Comparison of ENCODE assay signal across 8 mouse cellular contexts in the genomic region with DNA sequence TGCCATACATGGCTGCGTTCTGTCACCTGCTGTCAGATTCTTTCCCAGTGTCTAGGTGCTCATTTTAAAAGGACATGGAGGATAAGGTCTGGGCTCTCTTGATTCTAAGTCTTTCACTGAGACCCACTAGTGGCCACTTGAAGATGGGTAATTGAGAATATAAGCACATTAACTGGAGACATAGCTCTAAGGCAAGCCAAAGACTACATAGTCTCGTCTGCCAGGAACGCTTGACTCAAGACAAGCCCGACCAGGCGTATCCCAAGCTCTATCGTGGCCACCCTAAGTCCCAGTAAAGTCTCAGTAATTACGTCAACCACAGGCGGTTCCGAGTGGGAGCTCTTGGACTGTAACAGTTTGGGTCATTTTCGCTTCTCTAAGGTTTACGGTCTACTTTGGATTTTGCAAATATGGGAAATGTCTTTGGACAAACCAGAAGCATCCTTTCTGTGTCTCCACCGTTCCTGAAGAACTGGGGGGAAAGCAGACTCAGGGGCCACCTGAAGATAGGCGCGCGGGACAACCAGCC. TPM values are rescaled to one million over a fixed set of nuclear protein-coding genes. Genes with fewer than 3 reads are reported as not detected.
DNase-seq lines count a peak whose midpoint lies in the region; ATAC-seq and TF ChIP-seq lines count a peak whose summit lies in the region.
"Had no signal": no experiment of that assay in that cellular context is flagged by ENCODE, and none has a peak within 500 bp of the region (broad histone marks: within the 10 kb centered on the region; RNA-seq: fewer than 3 reads in every experiment).

No protein-coding gene starts in this region.

- H3K79me2 ChIP-seq in liver, adult 2 months (ENCODE audit: control insufficient read depth, insufficient read depth, low read length), result no peaks in the 10 kb centered on the region

- DNase-seq in 416B (ENCODE audit: low read depth), result peak; percentile 79
- peak; percentile 41 for DNase-seq in embryo, embryonic 11 days
- DNase-seq in heart, postnatal 14 days, result peak; percentile 28 to 37
- DNase-seq in liver, adult 2 months (ENCODE audit: extremely low read depth, low read depth, low spot score), result no peak
- no peak for DNase-seq in frontal cortex, postnatal 10 days (ENCODE audit: low spot score in 2 of 2)

- peak overlapping the region; percentile 57 for H3K4me2 ChIP-seq in neural tube, embryonic 14.5 days (ENCODE audit: low read depth, low read length)

- 14% methylated on average over 15 of the region's 15 CpGs for WGBS in liver, adult 2 months
- 8% methylated on average over 15 of the region's 15 CpGs for WGBS in neural tube, embryonic 14.5 days

- peaks cover 28% of the 10 kb centered on the region for H3K27me3 ChIP-seq in E14TG2a.4 (ENCODE audit: insufficient read depth, low read length)
- H3K27me3 ChIP-seq in liver, adult 2 months (ENCODE audit: control insufficient read depth, insufficient read depth, low read length), result no peaks in the 10 kb centered on the region
- H3K27me3 ChIP-seq in neural tube, embryonic 14.5 days (ENCODE audit: control insufficient read depth, insufficient read depth, low read length), result no peaks in the 10 kb centered on the region

- ATAC-seq in neural tube, embryonic 14.5 days (ENCODE audit: low read depth), result peak; percentile 35

- H3K9me3 ChIP-seq in E14TG2a.4 (ENCODE audit: low read length), result no peaks in the 10 kb centered on the region
- H3K9me3 ChIP-seq in neural tube, embryonic 14.5 days (ENCODE audit: control insufficient read depth, low read length), result no peaks in the 10 kb centered on the region

- no peak for TF ChIP-seq CTCF in E14TG2a.4 (conservative IDR thresholded peaks at IDR 0.05; ENCODE audit: low read length)
- TF ChIP-seq CTCF in liver, adult 2 months (IDR thresholded peaks at IDR 0.05; ENCODE audit: low read depth, low read length), result no peak

- intact Hi-C loops in heart, postnatal 14 days (cut with DNase I), result loop anchor here (5.0 kb wide), 1 partner anchor 39 kb away; no protein-coding TSS in a partner anchor

- no peak for TF ChIP-seq POLR2A in liver, adult 2 months (IDR thresholded peaks at IDR 0.05; ENCODE audit: extremely low read depth, insufficient read depth, low read length)

- peaks cover 20% of the 10 kb centered on the region for H3K4me1 ChIP-seq in E14TG2a.4 (replicated peaks; ENCODE audit: low read depth, low read length)
- H3K4me1 ChIP-seq in liver, adult 2 months (ENCODE audit: control insufficient read depth, insufficient read depth, low read length), result peaks cover 8% of the 10 kb centered on the region; the same call in 1 of the 2 replicates
- H3K4me1 ChIP-seq in neural tube, embryonic 14.5 days (ENCODE audit: control insufficient read depth, insufficient read depth, low read length), result peaks cover 10% of the 10 kb centered on the region; the same call in 1 of the 2 replicates

- H3K36me3 ChIP-seq in E14TG2a.4 (ENCODE audit: insufficient read depth, low read length), result no peaks in the 10 kb centered on the region
- H3K36me3 ChIP-seq in liver, adult 2 months (ENCODE audit: control insufficient read depth, insufficient read depth, low read length), result no peaks in the 10 kb centered on the region
- no peaks in the 10 kb centered on the region for H3K36me3 ChIP-seq in neural tube, embryonic 14.5 days (ENCODE audit: control insufficient read depth, insufficient read depth, low read length)

- H3K9ac ChIP-seq in liver, adult 2 months (ENCODE audit: low read depth, low read length), result peak overlapping the region; percentile 75
- peak overlapping the region; percentile 60 for H3K9ac ChIP-seq in neural tube, embryonic 14.5 days (replicated peaks; ENCODE audit: low read depth, low read length)

- H3K4me3 ChIP-seq in E14TG2a.4 (replicated peaks; ENCODE audit: low read length), result peak overlapping the region; percentile 81
- peak overlapping the region; percentile 64 for H3K4me3 ChIP-seq in liver, adult 2 months (ENCODE audit: insufficient read depth, low read depth, low read length)
- H3K4me3 ChIP-seq in neural tube, embryonic 14.5 days (ENCODE audit: low read depth, low read length), result peak overlapping the region; percentile 70

- no peak overlapping the region for H3K27ac ChIP-seq in liver, adult 2 months (replicated peaks; ENCODE audit: insufficient read depth, low read depth, low read length)
- H3K27ac ChIP-seq in neural tube, embryonic 14.5 days (ENCODE audit: low read depth, low read length), result peak overlapping the region; percentile 62; the same call in 1 of the 2 replicates

RNA-seq across cellular contexts. Expression of a gene that starts 0.9 kb away (rescaled TPM):
- 10 to 100 TPM; 17.2 to 18.1 TPM for total RNA-seq in heart, postnatal 14 days (2021)
- total RNA-seq in liver, adult 2 months (2014; rRNA removed), result 1.8 and 2.1 TPM in 2 replicates
- polyA plus RNA-seq in liver, adult 2 months (2012; rRNA removed), result 0.19 and 0.28 TPM in 2 replicates
- 17.6 and 24.8 TPM in 2 replicates for polyA plus RNA-seq in neural tube, embryonic 14.5 days (2014; fragmentation: Nextera tagmentation; extraction: Ambion mirVana)

RNA-seq across cellular contexts. Expression of a gene that starts 53.7 kb away (rescaled TPM):
- not detected for total RNA-seq in heart, postnatal 14 days (2021)
- not detected in 2 replicates for total RNA-seq in liver, adult 2 months (2014; rRNA removed)
- not detected in 2 replicates for polyA plus RNA-seq in liver, adult 2 months (2012; rRNA removed)
- polyA plus RNA-seq in neural tube, embryonic 14.5 days (2014; fragmentation: Nextera tagmentation; extraction: Ambion mirVana), result not detected in 2 replicates
- total RNA-seq: layer of hippocampus, adult 18-20 months had no signal

Comparison
In these comparisons a context has a peak if more than half of its experiments do, and no peak if none do; other contexts are left out.
1. DNase-seq: peak in 416B (single experiment), embryo, embryonic 11 days (single experiment) and heart, postnatal 14 days (2 of 2); none in liver, adult 2 months (single experiment) and frontal cortex, postnatal 10 days (0 of 2).
2. Peak in every context shown above with its lines, with median percentiles within 50 percentile points of each other: H3K4me3 ChIP-seq.